Mouse (Mus musculus): ENCODE data around the gene Cd2ap.

Cd2ap gene

GRCm38 (mm10) chr17:42857506-42857905, 19.0 kb downstream of the Cd2ap start:
- DNase-seq = no peak

DNA sequence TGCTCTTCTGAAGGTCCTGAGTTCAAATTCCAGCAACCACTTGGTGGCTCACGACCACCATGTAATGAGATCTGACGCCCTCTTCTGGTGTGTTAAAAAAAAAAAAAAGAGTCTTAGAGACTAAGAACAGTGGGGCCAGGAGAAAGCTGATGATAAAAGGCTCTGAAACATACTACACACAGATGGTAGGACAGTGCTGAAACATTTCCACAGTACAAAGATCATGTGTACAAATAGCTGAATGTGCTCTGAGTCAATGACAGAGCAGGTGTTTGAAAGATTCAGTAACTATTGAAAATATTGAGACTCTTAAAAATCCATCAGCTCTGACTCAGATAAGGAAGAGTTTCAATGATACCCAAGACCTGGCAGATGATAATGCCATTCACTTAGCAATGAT, 29.4 kb downstream of the Cd2ap start:
- DNase-seq = no peak

- DNase-seq = no peak
Measured at GRCm38 (mm10) chr17:42837193-42837592, 39.3 kb downstream of the Cd2ap start.

GRCm38 (mm10) chr17:42822787-42823186, 53.7 kb downstream of the Cd2ap start:
- DNase-seq = no peak

DNA sequence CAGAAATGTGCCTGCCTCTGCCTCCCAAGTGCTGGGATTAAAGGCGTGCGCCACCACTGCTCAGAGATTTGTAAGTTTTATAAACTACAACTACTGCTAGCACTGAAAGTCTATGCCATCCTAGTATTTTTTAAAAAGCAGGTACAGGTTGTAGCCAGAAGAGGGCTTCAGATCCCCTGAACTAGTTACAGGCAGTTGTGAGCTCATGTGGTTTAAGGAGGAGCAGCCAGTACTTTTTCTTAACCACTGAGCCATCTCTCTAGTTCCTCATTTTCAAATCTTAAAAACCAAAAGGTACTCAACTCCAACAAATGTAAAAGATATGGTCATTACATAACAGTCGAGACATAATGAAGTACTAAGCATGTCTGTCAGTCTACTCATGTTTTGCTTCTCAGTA, 61.1 kb downstream of the Cd2ap start:
- DNase-seq = no peak

GRCm38 (mm10) chr17:42792412-42792975, 84.0 kb downstream of the Cd2ap start:
- DNase-seq = no peak

- no peak for DNase-seq
Measured at GRCm38 (mm10) chr17:42790787-42791186, 85.7 kb downstream of the Cd2ap start.

GRCm38 (mm10) chr17:42789723-42790122, 86.7 kb downstream of the Cd2ap start:
- DNase-seq = no peak

- no peak for DNase-seq
Measured at GRCm38 (mm10) chr17:42788686-42789453, 87.6 kb downstream of the Cd2ap start.

GRCm38 (mm10) chr17:42782156-42782757, 94.2 kb downstream of the Cd2ap start:
- peak; percentile 45 for DNase-seq

DNA sequence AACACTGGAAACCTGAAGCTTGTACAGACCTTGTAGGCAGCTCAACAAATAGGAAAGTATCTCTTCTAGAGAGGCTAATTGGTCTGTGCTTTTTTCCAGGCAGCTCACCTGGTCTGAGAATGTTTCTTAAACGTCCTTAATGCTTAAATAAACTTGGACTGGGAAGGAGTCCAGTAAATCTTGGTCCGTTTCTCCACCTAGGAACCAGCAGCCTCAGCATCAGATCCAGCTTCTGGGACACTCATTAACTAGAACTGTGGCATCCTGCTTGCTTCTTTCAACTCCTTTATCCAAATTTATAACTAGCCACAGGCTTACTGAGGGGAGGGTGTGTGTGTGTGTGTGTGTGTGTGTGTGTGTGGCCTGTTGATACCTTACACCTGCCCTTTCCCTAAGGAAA, 122.7 kb downstream of the Cd2ap start:
- no peak for DNase-seq

DNA sequence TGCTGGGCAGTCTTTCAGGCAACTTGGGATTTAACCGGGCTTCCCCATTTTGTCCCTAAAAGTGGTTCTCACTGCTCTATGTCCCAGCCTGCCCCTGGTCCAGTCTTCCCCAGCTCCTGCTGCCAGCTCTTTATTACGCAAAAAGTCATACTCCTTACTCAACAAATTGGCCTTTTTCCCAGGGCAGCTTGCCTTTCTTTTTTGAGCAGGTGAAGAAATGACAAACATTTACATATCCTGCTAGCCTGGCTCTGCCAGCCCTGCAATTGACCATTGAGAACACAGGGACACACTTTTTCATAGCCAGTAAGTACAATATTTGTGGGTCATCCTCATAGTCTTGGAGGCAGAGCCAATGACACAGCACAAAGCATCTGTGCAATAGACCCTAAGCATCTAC, 124.3 kb downstream of the Cd2ap start:
- no peak for DNase-seq

- no peak for DNase-seq
Measured at GRCm38 (mm10) chr17:42745657-42746420, 130.6 kb downstream of the Cd2ap start.

Measured in cerebellum, adult 11 months (tissue).